Mouse (Mus musculus) liver, embryonic 18 days (tissue): ENCODE results near the gene Lipi. TPM values are rescaled to one million over a fixed set of nuclear protein-coding genes. Genes with fewer than 3 reads are reported as not detected.

Experiments
- polyA plus RNA-seq: library from polyadenylated mRNA; depleted of rRNA; stranded (reverse); fragments of >200 nt; gene quantifications from 2 replicates; pipeline ENCODE4 v1.2.3, GENCODE M21; 2012; rRNA removed

Gene Lipi
- polyA plus RNA-seq = not detected in 2 replicates

DNA sequence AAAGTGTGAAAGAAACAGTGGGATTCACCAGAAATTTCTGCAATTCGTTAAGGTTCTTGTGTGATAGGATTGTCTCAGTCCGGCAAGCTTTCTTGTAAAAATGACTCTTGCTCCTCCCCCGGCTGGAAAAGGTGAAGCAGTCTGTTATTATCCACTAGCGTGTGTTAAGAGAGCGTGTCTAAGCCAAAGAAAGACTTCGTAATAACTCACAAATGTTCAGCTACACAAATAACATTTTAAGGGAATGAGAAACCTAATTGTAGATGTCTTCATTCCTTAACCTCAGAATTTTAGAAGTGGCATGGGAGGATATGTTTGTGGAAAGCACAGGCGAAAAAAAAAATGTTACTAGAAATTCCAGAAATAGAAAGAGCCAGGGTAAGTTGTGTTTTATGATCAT lies at the start of gene Lipi:
Gene Lipi (minus strand): TSS at position 101 of the 400 bp plus-strand sequence.

DNA sequence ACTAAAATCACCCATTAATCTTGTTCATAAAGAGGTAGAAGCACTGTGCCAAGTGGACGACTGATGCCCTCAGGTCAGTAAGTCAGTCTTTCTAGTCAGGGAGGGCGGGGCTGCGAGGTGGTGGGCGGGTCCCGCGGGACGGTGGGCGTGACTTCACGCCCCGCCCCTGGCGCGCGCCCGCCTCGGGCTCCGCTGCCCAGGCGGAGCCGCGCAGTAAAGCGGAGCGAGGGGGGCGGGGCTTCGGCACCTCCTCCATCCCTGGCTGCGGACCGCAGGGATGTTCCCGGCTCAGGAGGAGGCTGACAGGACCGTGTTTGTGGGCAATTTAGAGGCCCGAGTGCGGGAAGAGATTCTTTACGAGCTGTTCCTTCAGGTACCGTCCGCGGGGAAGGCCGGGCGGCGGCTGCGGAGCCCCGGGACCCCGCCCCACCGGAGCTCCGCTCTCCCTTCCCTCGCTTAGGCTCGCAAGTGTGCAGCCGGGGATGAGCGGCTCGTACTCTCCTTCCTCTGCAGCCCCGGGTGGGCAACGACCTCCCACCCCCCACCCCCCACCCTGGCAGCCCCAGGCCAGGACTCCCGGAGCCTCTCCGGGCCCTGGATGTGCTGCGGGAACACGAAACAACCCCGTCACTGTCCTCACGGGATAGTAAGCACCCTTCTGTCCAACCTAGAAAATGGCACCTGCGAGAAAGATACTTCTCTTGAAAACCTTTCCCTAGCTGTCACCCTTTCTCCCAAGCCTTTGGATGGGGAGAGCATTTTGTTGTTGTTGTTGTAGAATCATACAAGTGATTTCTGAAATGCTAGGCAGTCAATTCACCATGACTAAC lies 7.0 kb upstream of the Lipi start, which contains the start of gene Rbm11:
Gene Rbm11 (plus strand): TSS at position 174 of the 830 bp plus-strand sequence.

Other genes starting within 250 kb of the Lipi start
- 0.01 and 0.02 TPM in 2 replicates for gene Rbm11, start 6.8 kb upstream of the Lipi start, polyA plus RNA-seq
- gene Hspa13, start 181.0 kb upstream of the Lipi start, polyA plus RNA-seq = 3.8 and 4.1 TPM in 2 replicates